Mouse (Mus musculus): ENCODE data around the gene F12.

GRCm38 (mm10) chr13:55471819-55472131 is 45.2 kb upstream of the F12 start:
- no peak for TF ChIP-seq GATA1 (IDR thresholded peaks at IDR 0.05; ENCODE audit: low read length)
- no peak for TF ChIP-seq TAL1 (IDR thresholded peaks at IDR 0.05; ENCODE audit: low read length)
